8 mouse cellular contexts compared by ENCODE assay signal in genomic region chr6:72345633-72346032, GRCm38 (mm10). TPM values are rescaled to one million over a fixed set of nuclear protein-coding genes. Genes with fewer than 3 reads are reported as not detected.
DNase-seq lines count a peak whose midpoint lies in the region; ATAC-seq and TF ChIP-seq lines count a peak whose summit lies in the region.

No protein-coding gene starts in this region.

- H3K9me3 ChIP-seq in embryonic facial prominence, embryonic 15.5 days (replicated peaks): no peaks in the 10 kb centered on the region
- no peaks in the 10 kb centered on the region for H3K9me3 ChIP-seq in intestine, embryonic 15.5 days

- no peak for DNase-seq in layer of hippocampus, adult 2 months (ENCODE audit: low spot score in 2 of 2)
- no peak for DNase-seq in layer of hippocampus, postnatal 14 days (ENCODE audit: low spot score in 2 of 2)
- DNase-seq in layer of hippocampus, adult 11-12 months (ENCODE audit: low spot score): no peak
- no peak for DNase-seq in left cerebral cortex, postnatal 36 days (ENCODE audit: low spot score in 2 of 2)
- DNase-seq in Muller cell, postnatal 12 days (ENCODE audit: inconsistent ontology term): no peak

- H3K4me1 ChIP-seq in embryonic facial prominence, embryonic 15.5 days: peaks cover 40% of the 10 kb centered on the region
- H3K4me1 ChIP-seq in intestine, embryonic 15.5 days (replicated peaks): peaks cover 17% of the 10 kb centered on the region

- H3ac ChIP-seq in myocyte (ENCODE audit: control insufficient read depth, insufficient read length): no peak overlapping the region

- H3K27ac ChIP-seq in layer of hippocampus, adult 2 months: peak overlapping the region; percentile 84
- no peak overlapping the region for H3K27ac ChIP-seq in embryonic facial prominence, embryonic 15.5 days (replicated peaks)
- no peak overlapping the region for H3K27ac ChIP-seq in intestine, embryonic 15.5 days

- TF ChIP-seq CTCF in layer of hippocampus, adult 2 months (conservative IDR thresholded peaks at IDR 0.05): no peak

- ATAC-seq in embryonic facial prominence, embryonic 15.5 days (ENCODE audit: insufficient number of reproducible peaks, low FRiP score, low TSS enrichment, low read depth): no peak
- no peak for ATAC-seq in intestine, embryonic 15.5 days

- H3K36me3 ChIP-seq in embryonic facial prominence, embryonic 15.5 days: peaks cover 24% of the 10 kb centered on the region
- peaks cover 7% of the 10 kb centered on the region; the same call in 1 of the 2 replicates for H3K36me3 ChIP-seq in intestine, embryonic 15.5 days
- peaks cover 14% of the 10 kb centered on the region for H3K36me3 ChIP-seq in myocyte (ENCODE audit: control insufficient read depth, insufficient read depth)

- no peak overlapping the region for H3K9ac ChIP-seq in embryonic facial prominence, embryonic 15.5 days
- H3K9ac ChIP-seq in intestine, embryonic 15.5 days: no peak overlapping the region

- peak overlapping the region; percentile 94 for H3K4me3 ChIP-seq in layer of hippocampus, adult 2 months
- H3K4me3 ChIP-seq in embryonic facial prominence, embryonic 15.5 days (replicated peaks): peak overlapping the region; percentile 96
- H3K4me3 ChIP-seq in intestine, embryonic 15.5 days (replicated peaks): no peak overlapping the region
- H3K4me3 ChIP-seq in myocyte: peak overlapping the region; percentile 69

- intact Hi-C loops in left cerebral cortex, postnatal 36 days (cut with DNase I): no loop called here

- WGBS in embryonic facial prominence, embryonic 15.5 days: 44% methylated on average over 6 of the region's 6 CpGs
- 46% methylated on average over 6 of the region's 6 CpGs for WGBS in intestine, embryonic 15.5 days

- no peaks in the 10 kb centered on the region for H3K27me3 ChIP-seq in embryonic facial prominence, embryonic 15.5 days
- no peaks in the 10 kb centered on the region for H3K27me3 ChIP-seq in intestine, embryonic 15.5 days (replicated peaks)
- no peaks in the 10 kb centered on the region for H3K27me3 ChIP-seq in myocyte (ENCODE audit: control insufficient read depth, insufficient read depth, insufficient read length)

- peak overlapping the region; percentile 76 for H3K4me2 ChIP-seq in embryonic facial prominence, embryonic 15.5 days (replicated peaks)
- H3K4me2 ChIP-seq in intestine, embryonic 15.5 days (replicated peaks): peak overlapping the region; percentile 83
- peak overlapping the region; percentile 91 for H3K4me2 ChIP-seq in myocyte (ENCODE audit: low read depth)

- peaks cover 70% of the 10 kb centered on the region for H3K79me2 ChIP-seq in myocyte (ENCODE audit: control insufficient read depth, insufficient read depth)

- no peak for TF ChIP-seq POLR2A in myocyte (IDR thresholded peaks at IDR 0.05; ENCODE audit: insufficient read length, low read depth)

TF ChIP-seq in myocyte, 11 proteins besides CTCF, POLR2A, EP300 and RAD21:
- TF ChIP-seq TCF12 (IDR thresholded peaks at IDR 0.05; ENCODE audit: insufficient read depth, poor library complexity, severe bottlenecking) (no peak), MYOG (IDR thresholded peaks at IDR 0.05; ENCODE audit: control insufficient read depth in 1 of 3, insufficient read depth in 1 of 3, insufficient read length in 2 of 3, low read depth in 2 of 3) (no peak), MAX (IDR thresholded peaks at IDR 0.05; ENCODE audit: low read depth) (no peak), CEBPB (IDR thresholded peaks at IDR 0.05; ENCODE audit: insufficient read depth, poor library complexity, severe bottlenecking) (no peak), E2F4 (IDR thresholded peaks at IDR 0.05; ENCODE audit: insufficient read depth) (no peak), TCF3 (IDR thresholded peaks at IDR 0.05; ENCODE audit: insufficient read length, low read depth) (no peak), POLR2AphosphoS2 (IDR thresholded peaks at IDR 0.05; ENCODE audit: insufficient read length, low read depth) (no peak)

RNA-seq across cellular contexts. Expression of gene Usp39, which starts 0.6 kb away (rescaled TPM):
- 10 to 100 TPM; 31.0 to 32.5 TPM for total RNA-seq in layer of hippocampus, adult 2 months (2021)
- 10 to 100 TPM; 29.7 to 32.9 TPM for total RNA-seq in layer of hippocampus, postnatal 14 days (2021)
- polyA plus RNA-seq in embryonic facial prominence, embryonic 15.5 days (2015; fragmentation: Nextera tagmentation; extraction: Ambion mirVana): 39.4 and 39.5 TPM in 2 replicates
- polyA plus RNA-seq in intestine, embryonic 15.5 days (2015; fragmentation: Nextera tagmentation; extraction: Ambion mirVana): 38.2 and 42.6 TPM in 2 replicates
- polyA plus RNA-seq in myocyte (2012; fragmentation: generic; extraction: Trizol): 55.4 TPM
- 10 to 100 TPM; 33.0 to 33.8 TPM for total RNA-seq in left cerebral cortex, postnatal 36 days (2021)

RNA-seq across cellular contexts. Expression of gene 0610030E20Rik, which starts 1.5 kb away (rescaled TPM):
- total RNA-seq in layer of hippocampus, adult 2 months (2021): 10 to 100 TPM; 17.4 to 19.0 TPM
- 10 to 100 TPM; 13.8 to 16.0 TPM for total RNA-seq in layer of hippocampus, postnatal 14 days (2021)
- polyA plus RNA-seq in embryonic facial prominence, embryonic 15.5 days (2015; fragmentation: Nextera tagmentation; extraction: Ambion mirVana): 33.0 and 36.0 TPM in 2 replicates
- 25.9 and 26.1 TPM in 2 replicates for polyA plus RNA-seq in intestine, embryonic 15.5 days (2015; fragmentation: Nextera tagmentation; extraction: Ambion mirVana)
- 8.0 TPM for polyA plus RNA-seq in myocyte (2012; fragmentation: generic; extraction: Trizol)
- total RNA-seq in left cerebral cortex, postnatal 36 days (2021): 10 to 100 TPM; 13.9 to 19.0 TPM

RNA-seq across cellular contexts. Expression of gene Tmem150a, which starts 9.6 kb away (rescaled TPM):
- total RNA-seq in layer of hippocampus, adult 2 months (2021): 10 to 100 TPM in 1 of 2 experiments, 1 to 10 TPM in 1; 9.6 to 11.3 TPM
- total RNA-seq in layer of hippocampus, postnatal 14 days (2021): 10 to 100 TPM; 12.6 to 13.7 TPM
- polyA plus RNA-seq in embryonic facial prominence, embryonic 15.5 days (2015; fragmentation: Nextera tagmentation; extraction: Ambion mirVana): 14.7 and 15.2 TPM in 2 replicates
- 11.3 and 14.4 TPM in 2 replicates for polyA plus RNA-seq in intestine, embryonic 15.5 days (2015; fragmentation: Nextera tagmentation; extraction: Ambion mirVana)
- 26.7 TPM for polyA plus RNA-seq in myocyte (2012; fragmentation: generic; extraction: Trizol)
- total RNA-seq in left cerebral cortex, postnatal 36 days (2021): 1 to 10 TPM; 9.0 to 9.9 TPM

RNA-seq across cellular contexts. Expression of gene Rnf181, which starts 21.1 kb away (rescaled TPM):
- total RNA-seq in layer of hippocampus, adult 2 months (2021): 10 to 100 TPM; 74.7 to 86.1 TPM
- total RNA-seq in layer of hippocampus, postnatal 14 days (2021): 10 to 100 TPM; 78.0 to 85.6 TPM
- 106 and 120 TPM in 2 replicates for polyA plus RNA-seq in embryonic facial prominence, embryonic 15.5 days (2015; fragmentation: Nextera tagmentation; extraction: Ambion mirVana)
- polyA plus RNA-seq in intestine, embryonic 15.5 days (2015; fragmentation: Nextera tagmentation; extraction: Ambion mirVana): 122 and 133 TPM in 2 replicates
- 169 TPM for polyA plus RNA-seq in myocyte (2012; fragmentation: generic; extraction: Trizol)
- 10 to 100 TPM; 71.6 to 76.2 TPM for total RNA-seq in left cerebral cortex, postnatal 36 days (2021)

RNA-seq across cellular contexts. Expression of gene Vamp5, which starts 34.6 kb away (rescaled TPM):
- total RNA-seq in layer of hippocampus, adult 2 months (2021): 1 to 10 TPM; 3.9 to 4.6 TPM
- total RNA-seq in layer of hippocampus, postnatal 14 days (2021): 1 to 10 TPM; 3.7 to 4.2 TPM
- 27.9 and 29.0 TPM in 2 replicates for polyA plus RNA-seq in embryonic facial prominence, embryonic 15.5 days (2015; fragmentation: Nextera tagmentation; extraction: Ambion mirVana)
- 19.2 and 19.4 TPM in 2 replicates for polyA plus RNA-seq in intestine, embryonic 15.5 days (2015; fragmentation: Nextera tagmentation; extraction: Ambion mirVana)
- polyA plus RNA-seq in myocyte (2012; fragmentation: generic; extraction: Trizol): 544 TPM
- 1 to 10 TPM; 4.0 to 4.3 TPM for total RNA-seq in left cerebral cortex, postnatal 36 days (2021)
